Mouse (Mus musculus) hindbrain, embryonic 13.5 days (tissue): ENCODE data around the gene Glod5. TPM values are rescaled to one million over a fixed set of nuclear protein-coding genes. Genes with fewer than 3 reads are reported as not detected.
"Not testable (repeated sequence)": the region's sequence is repeated elsewhere in the genome, so short reads cannot be mapped to it uniquely, and the experiment has no call there.

ENCODE experiments used
- ATAC-seq: fragments of 200-750 bp; cut with Nextera tagmentation; 2 replicates; pipeline ENCODE4 v1.8.0; 2017; ENCODE audit warnings: moderate TSS enrichment; ENCODE audit not compliant: low FRiP score
- H3K27ac ChIP-seq: fragments of 300-500 bp; sonication (generic); 2 replicates; pipeline ENCODE4 v1.5.1; 2015; ENCODE audit warnings: inconsistent platforms, mild to moderate bottlenecking, moderate library complexity
- H3K27me3 ChIP-seq: fragments of 300-500 bp; sonication (generic); 2 replicates; pipeline ENCODE4 v1.6.1; 2015; ENCODE audit warnings: mild to moderate bottlenecking, inconsistent platforms
- H3K36me3 ChIP-seq: fragments of 300-500 bp; sonication (generic); 2 replicates; pipeline ENCODE4 v1.6.1; 2015; ENCODE audit warnings: mild to moderate bottlenecking, inconsistent platforms
- H3K4me1 ChIP-seq: fragments of 300-500 bp; sonication (generic); replicated peaks from 2 replicates; pipeline ENCODE4 v1.6.1; 2015; ENCODE audit warnings: inconsistent platforms
- H3K4me2 ChIP-seq: fragments of 300-500 bp; sonication (generic); 2 replicates; pipeline ENCODE4 v1.6.1; 2015; ENCODE audit warnings: inconsistent platforms, mild to moderate bottlenecking, moderate library complexity
- H3K4me3 ChIP-seq: fragments of 300-500 bp; sonication (generic); 2 replicates; pipeline ENCODE4 v1.5.1; 2015; ENCODE audit warnings: mild to moderate bottlenecking, inconsistent platforms
- H3K9ac ChIP-seq: fragments of 300-500 bp; sonication (generic); 2 replicates; pipeline ENCODE4 v1.6.1; 2015; ENCODE audit warnings: mild to moderate bottlenecking, inconsistent platforms
- H3K9me3 ChIP-seq: fragments of 300-500 bp; sonication (generic); 2 replicates; pipeline ENCODE4 v1.6.1; 2016; ENCODE audit warnings: inconsistent platforms
- WGBS: fragments of 180-500 bp; shearing (Covaris S2); methylation state at CpG from one replicate; pipeline ENCODE4 v1.1.7; 2015; 5-methylcytosine and 5-hydroxymethylcytosine counted together
- polyA plus RNA-seq: library from polyadenylated mRNA; unstranded; fragments of >200 nt; fragmentation: Nextera tagmentation; extraction: Ambion mirVana; gene quantifications from 2 replicates; pipeline ENCODE4 v1.2.1, GENCODE M21; 2015

The Glod5 gene
- 0.31 and 0.53 TPM in 2 replicates for polyA plus RNA-seq

- Histone ChIP-seq H3K4me3 (no peak within 1 kb of the TSS), H3K4me1 (no peaks in the 10 kb centered on the region), H3K36me3 (no peaks in the 10 kb centered on the region), H3K4me2 (no peak within 1 kb of the TSS), H3K27me3 (no peaks in the 10 kb centered on the region), H3K9ac (no peak within 1 kb of the TSS), H3K27ac (no peak within 1 kb of the TSS), H3K9me3 (no peaks in the 10 kb centered on the region)
- 74% methylated on average over 2 of the region's 2 CpGs for WGBS
- no peak for ATAC-seq
These were observed at the start of gene Glod5 for GRCm38 (mm10) chrX:8018286-8018685. Glod5 (minus strand) TSS chrX:8018492.

GRCm38 (mm10) chrX:8051044-8051781 lies 32.9 kb upstream of the Glod5 start:
- H3K27me3 ChIP-seq, H3K27ac ChIP-seq, H3K4me2 ChIP-seq, H3K4me3 ChIP-seq, H3K9ac ChIP-seq, H3K36me3 ChIP-seq, H3K4me1 ChIP-seq, ATAC-seq, H3K9me3 ChIP-seq: not testable (repeated sequence)
- WGBS: 89% methylated on average over 8 of the region's 8 CpGs

GRCm38 (mm10) chrX:8033009-8033408 lies 14.7 kb upstream of the Glod5 start:
- no peak overlapping the region for H3K4me2 ChIP-seq
- no peak overlapping the region for H3K4me3 ChIP-seq
- no peaks in the 10 kb centered on the region for H3K36me3 ChIP-seq
- H3K27ac ChIP-seq: no peak overlapping the region
- H3K4me1 ChIP-seq: no peaks in the 10 kb centered on the region
- ATAC-seq: no peak
- no peaks in the 10 kb centered on the region for H3K27me3 ChIP-seq
- H3K9ac ChIP-seq: no peak overlapping the region
- WGBS: 55% methylated on average over 1 of the region's 1 CpGs
- H3K9me3 ChIP-seq: no peaks in the 10 kb centered on the region

GRCm38 (mm10) chrX:8026811-8027210 lies 8.5 kb upstream of the Glod5 start:
- Histone ChIP-seq H3K27me3 (no peaks in the 10 kb centered on the region), H3K4me2 (no peak overlapping the region), H3K4me3 (no peak overlapping the region), H3K27ac (no peak overlapping the region), H3K36me3 (no peaks in the 10 kb centered on the region), H3K9me3 (no peaks in the 10 kb centered on the region), H3K4me1 (no peaks in the 10 kb centered on the region), H3K9ac (no peak overlapping the region)
- ATAC-seq: no peak
- WGBS: 77% methylated on average over 4 of the region's 4 CpGs

- Histone ChIP-seq H3K9ac (no peak overlapping the region), H3K27me3 (no peaks in the 10 kb centered on the region), H3K4me2 (no peak overlapping the region), H3K4me3 (no peak overlapping the region), H3K9me3 (no peaks in the 10 kb centered on the region), H3K27ac (no peak overlapping the region), H3K4me1 (no peaks in the 10 kb centered on the region), H3K36me3 (no peaks in the 10 kb centered on the region)
- no peak for ATAC-seq
- WGBS: 58% methylated on average over 2 of the region's 2 CpGs
These were observed 6.5 kb upstream of the Glod5 start for GRCm38 (mm10) chrX:8024795-8025194.

GRCm38 (mm10) chrX:8020111-8020778 lies 2.0 kb upstream of the Glod5 start:
- Histone ChIP-seq H3K9me3 (no peaks in the 10 kb centered on the region), H3K36me3 (no peaks in the 10 kb centered on the region), H3K4me3 (no peak overlapping the region), H3K4me1 (no peaks in the 10 kb centered on the region), H3K4me2 (no peak overlapping the region), H3K27me3 (no peaks in the 10 kb centered on the region), H3K9ac (no peak overlapping the region), H3K27ac (no peak overlapping the region)
- ATAC-seq: no peak
- 46% methylated on average over 2 of the region's 2 CpGs for WGBS

- no peaks in the 10 kb centered on the region for H3K4me1 ChIP-seq
- 14% methylated on average over 5 of the region's 5 CpGs for WGBS
These were observed 1.1 kb downstream of the Glod5 start for GRCm38 (mm10) chrX:8017142-8017541.

GRCm38 (mm10) chrX:8015675-8016074 lies 2.6 kb downstream of the Glod5 start:
- H3K9ac ChIP-seq, H3K9me3 ChIP-seq, ATAC-seq, H3K4me2 ChIP-seq, H3K27ac ChIP-seq, H3K36me3 ChIP-seq, H3K4me1 ChIP-seq, H3K27me3 ChIP-seq, H3K4me3 ChIP-seq: not testable (repeated sequence)
- WGBS: 34% methylated on average over 7 of the region's 7 CpGs

More at GRCm38 (mm10) chrX:8017142-8017541, 1.1 kb downstream of the Glod5 start:
- Histone ChIP-seq H3K27me3 (no peaks in the 10 kb centered on the region), H3K27ac (no peak overlapping the region), H3K4me3 (no peak overlapping the region), H3K36me3 (no peaks in the 10 kb centered on the region), H3K9me3 (no peaks in the 10 kb centered on the region), H3K4me2 (no peak overlapping the region), H3K9ac (no peak overlapping the region)
- ATAC-seq: no peak

GRCm38 (mm10) chrX:8013569-8014314 lies 4.5 kb downstream of the Glod5 start:
- Histone ChIP-seq H3K4me1 (no peaks in the 10 kb centered on the region), H3K27ac (no peak overlapping the region), H3K4me3 (no peak overlapping the region), H3K9me3 (no peaks in the 10 kb centered on the region), H3K9ac (no peak overlapping the region), H3K4me2 (no peak overlapping the region), H3K27me3 (no peaks in the 10 kb centered on the region), H3K36me3 (no peaks in the 10 kb centered on the region)
- WGBS: 24% methylated on average over 7 of the region's 8 CpGs
- no peak for ATAC-seq

GRCm38 (mm10) chrX:8013157-8013556 lies 5.1 kb downstream of the Glod5 start:
- WGBS: 17% methylated on average over 2 of the region's 2 CpGs
- no peak for ATAC-seq
- Histone ChIP-seq H3K27me3 (no peaks in the 10 kb centered on the region), H3K9ac (no peak overlapping the region), H3K4me1 (no peaks in the 10 kb centered on the region), H3K4me3 (no peak overlapping the region), H3K9me3 (no peaks in the 10 kb centered on the region), H3K4me2 (no peak overlapping the region), H3K27ac (no peak overlapping the region), H3K36me3 (no peaks in the 10 kb centered on the region)

- not testable (repeated sequence) for H3K4me3 ChIP-seq, H3K4me1 ChIP-seq, ATAC-seq, H3K36me3 ChIP-seq, H3K27me3 ChIP-seq, H3K4me2 ChIP-seq, H3K27ac ChIP-seq, H3K9me3 ChIP-seq, H3K9ac ChIP-seq
- WGBS: 79% methylated on average over 4 of the region's 4 CpGs
These were observed 8.9 kb downstream of the Glod5 start for GRCm38 (mm10) chrX:8009356-8009755.

GRCm38 (mm10) chrX:8008543-8008942 lies 9.7 kb downstream of the Glod5 start:
- Histone ChIP-seq H3K4me1 (no peaks in the 10 kb centered on the region), H3K4me2 (no peak overlapping the region), H3K9me3 (no peaks in the 10 kb centered on the region), H3K9ac (no peak overlapping the region), H3K4me3 (no peak overlapping the region), H3K27me3 (no peaks in the 10 kb centered on the region), H3K36me3 (no peaks in the 10 kb centered on the region), H3K27ac (no peak overlapping the region)
- 18% methylated on average over 5 of the region's 5 CpGs for WGBS
- ATAC-seq: no peak
